11 mouse cellular contexts compared by ENCODE assay signal in the genomic region with DNA sequence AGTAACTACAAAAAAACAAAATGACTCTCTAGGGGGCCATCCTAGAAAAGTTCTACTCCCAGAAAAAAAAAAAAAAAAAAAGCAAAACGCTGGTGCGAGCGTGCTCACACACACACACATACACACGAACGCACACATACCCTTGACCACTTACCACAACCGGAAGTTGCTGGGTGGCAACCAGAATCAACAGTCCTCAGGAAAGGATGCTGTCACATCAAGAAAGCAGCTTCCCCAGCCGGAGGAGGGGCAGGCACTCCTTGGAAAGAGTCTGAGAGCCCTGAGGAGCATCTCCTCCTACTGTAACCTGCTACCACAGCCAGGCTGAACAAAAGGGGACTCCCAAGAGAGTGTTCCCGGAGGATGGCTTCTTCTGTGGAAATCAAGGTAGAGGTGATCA. TPM values are rescaled to one million over a fixed set of nuclear protein-coding genes. Genes with fewer than 3 reads are reported as not detected.
A peak's percentile ranks its signal among the peaks of the same experiment; 100 is the strongest.
DNase-seq lines count a peak whose midpoint lies in the region; ATAC-seq and TF ChIP-seq lines count a peak whose summit lies in the region.
"Had no signal": no experiment of that assay in that cellular context is flagged by ENCODE, and none has a peak within 500 bp of the region (broad histone marks: within the 10 kb centered on the region; RNA-seq: fewer than 3 reads in every experiment).

No protein-coding gene starts in this region.

- peak; percentile 54 for ATAC-seq in embryonic facial prominence, embryonic 14.5 days (ENCODE audit: low read depth)

- DNase-seq in embryonic facial prominence, embryonic 14.5 days (ENCODE audit: low spot score) = peak; percentile 34
- no peak for DNase-seq in embryonic facial prominence, embryonic 10.5 days (ENCODE audit: low spot score)
- DNase-seq in spleen, adult 2 months (ENCODE audit: low read depth in 1 of 2, low spot score in 2 of 2) = peak; percentile 31 to 73
- DNase-seq in spleen, postnatal 14 days (ENCODE audit: low spot score in 2 of 2) = no peak
- peak; percentile 86 for DNase-seq in naive thymus-derived CD4-positive, alpha-beta T cell, adult 2 months (ENCODE audit: low read depth)
- DNase-seq in left cerebral cortex, postnatal 4 days = no peak
- DNase-seq in forebrain, embryonic 10.5 days (ENCODE audit: extremely low spot score, low spot score) = no peak
- no peak for DNase-seq in left cerebral cortex, adult 8-10 months (ENCODE audit: low spot score in 2 of 2)
- DNase-seq: embryo, embryonic 11 days had no signal

- H3K4me1 ChIP-seq in embryonic facial prominence, embryonic 14.5 days (ENCODE audit: control insufficient read depth, insufficient read depth, low read length) = no peaks in the 10 kb centered on the region
- H3K4me1 ChIP-seq in embryonic facial prominence, embryonic 10.5 days = no peaks in the 10 kb centered on the region
- H3K4me1 ChIP-seq in spleen, adult 2 months (ENCODE audit: control insufficient read depth, insufficient read depth, insufficient read length) = peaks cover 18% of the 10 kb centered on the region; the same call in 1 of the 2 replicates
- no peaks in the 10 kb centered on the region for H3K4me1 ChIP-seq in forebrain, embryonic 10.5 days
- H3K4me1 ChIP-seq: hindbrain, embryonic 15.5 days had no signal

- H3K9ac ChIP-seq in embryonic facial prominence, embryonic 14.5 days (ENCODE audit: low read depth, low read length) = no peak overlapping the region
- H3K9ac ChIP-seq: hindbrain, embryonic 15.5 days; limb, embryonic 13.5 days had no signal

- no peaks in the 10 kb centered on the region for H3K36me3 ChIP-seq in embryonic facial prominence, embryonic 14.5 days (ENCODE audit: control insufficient read depth, insufficient read depth, low read length)
- H3K36me3 ChIP-seq in embryonic facial prominence, embryonic 10.5 days (replicated peaks) = no peaks in the 10 kb centered on the region
- H3K36me3 ChIP-seq in spleen, adult 2 months (ENCODE audit: control insufficient read depth, insufficient read depth, low read length) = no peaks in the 10 kb centered on the region
- H3K36me3 ChIP-seq in forebrain, embryonic 10.5 days (replicated peaks) = no peaks in the 10 kb centered on the region
- H3K36me3 ChIP-seq: hindbrain, embryonic 15.5 days; limb, embryonic 13.5 days had no signal

- H3K4me2 ChIP-seq in embryonic facial prominence, embryonic 14.5 days (ENCODE audit: low read depth, low read length) = no peak overlapping the region
- H3K4me2 ChIP-seq: hindbrain, embryonic 15.5 days; limb, embryonic 13.5 days had no signal

- no peaks in the 10 kb centered on the region for H3K9me3 ChIP-seq in embryonic facial prominence, embryonic 14.5 days (ENCODE audit: control insufficient read depth, low read length)
- no peaks in the 10 kb centered on the region for H3K9me3 ChIP-seq in embryonic facial prominence, embryonic 10.5 days
- H3K9me3 ChIP-seq in forebrain, embryonic 10.5 days = no peaks in the 10 kb centered on the region
- H3K9me3 ChIP-seq: hindbrain, embryonic 15.5 days; limb, embryonic 13.5 days had no signal

- WGBS in embryonic facial prominence, embryonic 14.5 days = 77% methylated on average over 7 of the region's 8 CpGs
- 78% methylated on average over 8 of the region's 8 CpGs for WGBS in embryonic facial prominence, embryonic 10.5 days
- 7% methylated on average over 8 of the region's 8 CpGs for WGBS in spleen, adult 2 months
- WGBS in forebrain, embryonic 10.5 days = 83% methylated on average over 8 of the region's 8 CpGs

- H3K27ac ChIP-seq in embryonic facial prominence, embryonic 14.5 days (replicated peaks; ENCODE audit: low read depth, low read length) = no peak overlapping the region; the same call in 1 of the 2 replicates
- no peak overlapping the region for H3K27ac ChIP-seq in embryonic facial prominence, embryonic 10.5 days (replicated peaks)
- H3K27ac ChIP-seq in spleen, adult 2 months (ENCODE audit: insufficient read depth, low read length) = peak overlapping the region; percentile 91
- H3K27ac ChIP-seq in forebrain, embryonic 10.5 days = no peak overlapping the region
- H3K27ac ChIP-seq: hindbrain, embryonic 15.5 days; limb, embryonic 13.5 days had no signal

- no peak for TF ChIP-seq POLR2A in spleen, adult 2 months (IDR thresholded peaks at IDR 0.05; ENCODE audit: low read depth, low read length)

- no peak for TF ChIP-seq CTCF in spleen, adult 2 months (IDR thresholded peaks at IDR 0.05; ENCODE audit: extremely low read depth, insufficient read depth, insufficient read length, insufficient replicate concordance)

- H3K27me3 ChIP-seq in embryonic facial prominence, embryonic 14.5 days (replicated peaks; ENCODE audit: control insufficient read depth, insufficient read depth, low read length) = no peaks in the 10 kb centered on the region
- H3K27me3 ChIP-seq in embryonic facial prominence, embryonic 10.5 days (replicated peaks; ENCODE audit: low read depth, poor library complexity, severe bottlenecking) = no peaks in the 10 kb centered on the region
- H3K27me3 ChIP-seq in spleen, adult 2 months (ENCODE audit: control insufficient read depth, insufficient read depth, low read length) = no peaks in the 10 kb centered on the region
- H3K27me3 ChIP-seq in forebrain, embryonic 10.5 days (ENCODE audit: poor library complexity, severe bottlenecking) = no peaks in the 10 kb centered on the region
- H3K27me3 ChIP-seq: hindbrain, embryonic 15.5 days had no signal

- intact Hi-C loops in left cerebral cortex, postnatal 4 days (cut with DNase I) = no loop called here

- no peak overlapping the region for H3K4me3 ChIP-seq in embryonic facial prominence, embryonic 14.5 days (ENCODE audit: low read depth, low read length)
- H3K4me3 ChIP-seq in embryonic facial prominence, embryonic 10.5 days = no peak overlapping the region
- H3K4me3 ChIP-seq in spleen, adult 2 months (ENCODE audit: extremely low read depth, insufficient read depth, insufficient read length) = peak overlapping the region; percentile 62
- no peak overlapping the region for H3K4me3 ChIP-seq in forebrain, embryonic 10.5 days
- H3K4me3 ChIP-seq: hindbrain, embryonic 15.5 days; limb, embryonic 13.5 days had no signal

RNA-seq across cellular contexts. Expression of a gene that starts 0.7 kb away (rescaled TPM):
- 2.1 and 2.6 TPM in 2 replicates for polyA plus RNA-seq in embryonic facial prominence, embryonic 14.5 days (2014; fragmentation: Nextera tagmentation; extraction: Ambion mirVana)
- 0.52 and 1.3 TPM in 2 replicates for polyA plus RNA-seq in embryonic facial prominence, embryonic 10.5 days (2016; fragmentation: Nextera tagmentation; extraction: Ambion mirVana)
- polyA plus RNA-seq in spleen, adult 2 months (2012; rRNA removed) = 2.1 and 2.5 TPM in 2 replicates
- total RNA-seq in left cerebral cortex, postnatal 4 days (2021) = under 1 TPM; 0.14 to 0.16 TPM
- 0.50 and 0.99 TPM in 2 replicates for polyA plus RNA-seq in forebrain, embryonic 10.5 days (2016; fragmentation: Nextera tagmentation; extraction: Ambion mirVana)
- total RNA-seq in left cerebral cortex, adult 8-10 months (2022) = under 1 TPM in 1 of 4 experiments, not detected in 3; 0.11 TPM

RNA-seq across cellular contexts. Expression of a gene that starts 52.5 kb away (rescaled TPM):
- polyA plus RNA-seq in embryonic facial prominence, embryonic 14.5 days (2014; fragmentation: Nextera tagmentation; extraction: Ambion mirVana) = 10.4 and 10.8 TPM in 2 replicates
- polyA plus RNA-seq in embryonic facial prominence, embryonic 10.5 days (2016; fragmentation: Nextera tagmentation; extraction: Ambion mirVana) = 1.5 and 3.8 TPM in 2 replicates
- 0.31 and 0.57 TPM in 2 replicates for polyA plus RNA-seq in spleen, adult 2 months (2012; rRNA removed)
- total RNA-seq in left cerebral cortex, postnatal 4 days (2021) = 1 to 10 TPM; 3.5 to 3.6 TPM
- polyA plus RNA-seq in forebrain, embryonic 10.5 days (2016; fragmentation: Nextera tagmentation; extraction: Ambion mirVana) = 3.1 TPM in 2 replicates
- 1 to 10 TPM; 7.5 to 9.1 (median 8.8) TPM for total RNA-seq in left cerebral cortex, adult 8-10 months (2022)

Comparison
In these comparisons a context has a peak if more than half of its experiments do, and no peak if none do; other contexts are left out.
1. DNase-seq: peak in embryonic facial prominence, embryonic 14.5 days (single experiment), spleen, adult 2 months (2 of 2) and naive thymus-derived CD4-positive, alpha-beta T cell, adult 2 months (single experiment); none in embryonic facial prominence, embryonic 10.5 days (single experiment), spleen, postnatal 14 days (0 of 2), left cerebral cortex, postnatal 4 days (single experiment), forebrain, embryonic 10.5 days (single experiment) and left cerebral cortex, adult 8-10 months (0 of 2).